Mouse (Mus musculus) liver, adult 2 months (tissue): ENCODE measurements around the gene Tpt1.

Source experiments
- CTCF ChIP-seq: fragments of 200-500 bp; IDR thresholded peaks from 2 replicates; pipeline ENCODE4 v1.5.1; 2011; ENCODE audit warnings: low read depth, low read length, control low read depth
- POLR2A ChIP-seq: fragments of 200-500 bp; IDR thresholded peaks from 2 replicates; pipeline ENCODE4 v1.6.1; 2011; ENCODE audit warnings: low read length, control low read depth; ENCODE audit not compliant: insufficient read depth; ENCODE audit errors: extremely low read depth

DNA sequence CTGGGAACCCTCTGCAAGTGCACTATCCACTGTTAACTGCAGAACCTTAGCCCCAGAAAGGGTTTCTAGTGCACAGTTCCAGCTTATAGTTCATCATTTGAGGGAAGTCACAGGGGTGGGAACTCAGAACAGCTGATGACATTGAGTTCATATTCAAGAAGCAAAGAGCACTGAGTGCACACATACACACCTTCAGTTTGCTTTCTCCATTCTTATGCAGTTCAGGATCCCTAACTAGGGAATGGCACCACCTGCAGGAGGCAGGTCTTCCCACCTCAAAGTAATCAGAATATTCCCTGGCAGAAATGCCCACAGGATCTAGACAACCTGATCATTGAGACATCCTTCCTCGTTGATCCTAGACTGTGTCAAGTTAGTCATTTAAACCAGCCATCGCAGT, 14.7 kb downstream of the Tpt1 start:
- TF ChIP-seq POLR2A (no peak), CTCF (no peak)
